Mouse (Mus musculus) olfactory bulb, adult 2 months (tissue): ENCODE results near the gene 2310007B03Rik. TPM values are rescaled to one million over a fixed set of nuclear protein-coding genes. Genes with fewer than 3 reads are reported as not detected.

ENCODE experiments used
- H3K27ac ChIP-seq: fragments of 200-500 bp; 2 replicates; pipeline ENCODE4 v1.5.1; 2012; ENCODE audit warnings: low read depth, low read length; ENCODE audit not compliant: insufficient read depth
- H3K4me1 ChIP-seq: fragments of 200-500 bp; 2 replicates; pipeline ENCODE4 v1.6.1; 2012; ENCODE audit warnings: low read length; ENCODE audit not compliant: control insufficient read depth, insufficient read depth
- H3K4me3 ChIP-seq: fragments of 200-500 bp; 2 replicates; pipeline ENCODE4 v1.5.1; 2012; ENCODE audit warnings: mild to moderate bottlenecking, low read depth, low read length, moderate library complexity; ENCODE audit not compliant: insufficient read depth
- CTCF ChIP-seq: fragments of 200-500 bp; IDR thresholded peaks from 2 replicates; pipeline ENCODE4 v1.5.1; 2012; ENCODE audit warnings: low read depth, mild to moderate bottlenecking, low read length, moderate library complexity; ENCODE audit not compliant: insufficient read depth
- POLR2A ChIP-seq: fragments of 200-500 bp; IDR thresholded peaks from 2 replicates; pipeline ENCODE4 v1.6.1; 2012; ENCODE audit warnings: mild to moderate bottlenecking, low read depth, low read length, moderate library complexity; ENCODE audit not compliant: insufficient read depth
- WGBS: fragments of 180-500 bp; shearing (Covaris S2); methylation state at CpG from one replicate; pipeline ENCODE4 v1.1.7; 2018; 5-methylcytosine and 5-hydroxymethylcytosine counted together
- polyA plus RNA-seq: library from polyadenylated mRNA; stranded (reverse); fragments of >200 nt; gene quantifications from 2 replicates; pipeline ENCODE4 v1.2.4, GENCODE M21; 2012; ENCODE audit warnings: low replicate concordance; ENCODE audit not compliant: missing spikeins, insufficient read depth, insufficient read length

Gene 2310007B03Rik
- polyA plus RNA-seq, 1 experiment = not detected

- Histone ChIP-seq H3K27ac (no peak overlapping the region), H3K4me1 (0 out of 2 replicates have a peak, but pooled peaks cover 4% of the 10 kb centered on the region), H3K4me3 (no peak overlapping the region)
- WGBS = 85% methylated on average over 9 of the region's 9 CpGs
- TF ChIP-seq CTCF (no peak), POLR2A (no peak)
These were observed 4.7 kb upstream of the 2310007B03Rik start for GRCm38 (mm10) chr1:93165447-93165846.

GRCm38 (mm10) chr1:93162588-93162987 is 1.8 kb upstream of the 2310007B03Rik start:
- Histone ChIP-seq H3K27ac (no peak overlapping the region), H3K4me1 (no peaks in the 10 kb centered on the region), H3K4me3 (no peak overlapping the region)
- TF ChIP-seq CTCF (no peak), POLR2A (no peak)
- WGBS = 84% methylated on average over 7 of the region's 7 CpGs

- no peak overlapping the region for H3K27ac ChIP-seq
- no peak for TF ChIP-seq POLR2A
- no peak overlapping the region for H3K4me3 ChIP-seq
- no peaks in the 10 kb centered on the region for H3K4me1 ChIP-seq
- WGBS = 82% methylated on average over 10 of the region's 10 CpGs
These were observed 1.2 kb upstream of the 2310007B03Rik start for GRCm38 (mm10) chr1:93161921-93162320.

GRCm38 (mm10) chr1:93161350-93161749 is 602 bp upstream of the 2310007B03Rik start:
- WGBS = 82% methylated on average over 8 of the region's 8 CpGs
- H3K4me1 ChIP-seq = no peaks in the 10 kb centered on the region
- H3K4me3 ChIP-seq = no peak overlapping the region
- H3K27ac ChIP-seq = no peak overlapping the region
- no peak for TF ChIP-seq POLR2A
- TF ChIP-seq CTCF = no peak

- no peaks in the 10 kb centered on the region for H3K4me1 ChIP-seq
- H3K4me3 ChIP-seq = no peak overlapping the region
- TF ChIP-seq POLR2A (no peak), CTCF (no peak)
- 66% methylated on average over 21 of the region's 21 CpGs for WGBS
- no peak overlapping the region for H3K27ac ChIP-seq
These were observed 915 bp downstream of the 2310007B03Rik start for GRCm38 (mm10) chr1:93159566-93160500.

GRCm38 (mm10) chr1:93158916-93159315 is 1.8 kb downstream of the 2310007B03Rik start:
- H3K4me1 ChIP-seq = no peaks in the 10 kb centered on the region
- whole genome bisulfite sequencing = 86% methylated on average over 8 of the region's 8 CpGs
- no peak overlapping the region for H3K4me3 ChIP-seq
- TF ChIP-seq POLR2A = no peak
- no peak for TF ChIP-seq CTCF
- no peak overlapping the region for H3K27ac ChIP-seq

GRCm38 (mm10) chr1:93157566-93157965 is 3.2 kb downstream of the 2310007B03Rik start:
- H3K4me1 ChIP-seq = no peaks in the 10 kb centered on the region
- no peak overlapping the region for H3K27ac ChIP-seq
- WGBS = 80% methylated on average over 4 of the region's 4 CpGs
- TF ChIP-seq POLR2A = no peak
- TF ChIP-seq CTCF = no peak
- no peak overlapping the region for H3K4me3 ChIP-seq

- Histone ChIP-seq H3K4me1 (no peaks in the 10 kb centered on the region), H3K4me3 (no peak overlapping the region), H3K27ac (no peak overlapping the region)
- no peak for TF ChIP-seq POLR2A
- no peak for TF ChIP-seq CTCF
- 71% methylated on average over 2 of the region's 2 CpGs for WGBS
These were observed 9.7 kb downstream of the 2310007B03Rik start for GRCm38 (mm10) chr1:93150907-93151661.

- H3K27ac ChIP-seq = no peak overlapping the region
- no peak overlapping the region for H3K4me3 ChIP-seq
- TF ChIP-seq CTCF (no peak), POLR2A (no peak)
- 0 out of 2 replicates have a peak, but pooled peaks cover 3% of the 10 kb centered on the region for H3K4me1 ChIP-seq
- WGBS = 87% methylated on average over 9 of the region's 9 CpGs
These were observed 16.6 kb downstream of the 2310007B03Rik start for GRCm38 (mm10) chr1:93144176-93144575.
